Mouse (Mus musculus): ENCODE measurements around the gene Pias4. TPM values are rescaled to one million over a fixed set of nuclear protein-coding genes. Genes with fewer than 3 reads are reported as not detected.

Pias4 gene
- polyA plus RNA-seq, 1 experiment: 25.6 TPM

DNA sequence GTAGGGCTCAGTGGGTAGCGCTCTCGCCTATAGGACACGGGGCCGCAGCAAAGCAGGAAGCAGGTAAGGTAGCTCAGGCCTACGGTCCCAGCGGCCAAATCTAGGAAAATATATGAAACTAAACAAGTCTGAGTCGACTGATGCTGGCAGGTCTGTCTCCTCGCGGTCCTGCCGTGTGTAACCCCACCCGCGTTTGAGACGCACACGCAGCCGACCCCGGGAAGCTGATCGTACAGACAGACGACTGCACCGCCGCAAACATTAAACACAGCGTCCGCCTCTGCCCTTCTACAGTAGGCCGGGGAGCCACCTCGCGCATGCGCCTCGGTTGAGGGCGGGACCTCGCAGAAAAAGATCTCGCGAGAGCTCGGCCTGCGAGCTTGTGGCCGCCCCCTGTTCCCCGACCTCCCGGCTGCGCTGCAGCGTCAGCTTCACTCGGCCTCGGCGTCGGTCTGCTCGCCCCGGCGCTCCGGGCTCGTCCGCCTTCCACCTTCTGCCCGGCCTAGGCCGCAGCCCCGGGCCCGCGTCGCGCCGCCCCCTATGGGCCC is 62.1 kb downstream of the Pias4 start, which contains the start of gene Map2k2:
Map2k2 (plus strand) TSS at position 351 of the 548 bp plus-strand sequence.
- no peak for TF ChIP-seq CTCF (IDR thresholded peaks at IDR 0.05; ENCODE audit: borderline replicate concordance, insufficient read depth, low read length)
- peak; percentile 97 for TF ChIP-seq POLR2A (IDR thresholded peaks at IDR 0.05; ENCODE audit: low read depth, low read length)
- Histone ChIP-seq H3K27ac (ENCODE audit: insufficient read depth, low read length) (peak within 1 kb of the TSS; percentile 85), H3K4me3 (ENCODE audit: insufficient read depth, low read length) (peak within 1 kb of the TSS; percentile 59), H3K4me1 (ENCODE audit: control insufficient read depth, insufficient read depth, low read length) (no peaks in the 10 kb centered on the region)

Other genes with a start within 250 kb of the Pias4 start
- gene Lmnb2, start 249.7 kb downstream of the Pias4 start, polyA plus RNA-seq (2011; ENCODE audit: insufficient read length, low read depth, missing spikeins): 14.1 and 14.7 TPM in 2 replicates
- gene Gadd45b, start 237.8 kb downstream of the Pias4 start, polyA plus RNA-seq (2011; ENCODE audit: insufficient read length, low read depth, missing spikeins): 38.3 and 45.7 TPM in 2 replicates
- 5.3 and 5.4 TPM in 2 replicates for gene Gng7, start 153.0 kb downstream of the Pias4 start, polyA plus RNA-seq (2011; ENCODE audit: insufficient read length, low read depth, missing spikeins)
- gene Diras1, start 142.3 kb downstream of the Pias4 start, polyA plus RNA-seq (2011; ENCODE audit: insufficient read length, low read depth, missing spikeins): not detected in 2 replicates
- 11.9 and 13.1 TPM in 2 replicates for gene Slc39a3, start 130.5 kb downstream of the Pias4 start, polyA plus RNA-seq (2011; ENCODE audit: insufficient read length, low read depth, missing spikeins)
- 85.2 and 90.7 TPM in 2 replicates for gene Sgta, start 107.7 kb downstream of the Pias4 start, polyA plus RNA-seq (2011; ENCODE audit: insufficient read length, low read depth, missing spikeins)
- 30.4 and 33.8 TPM in 2 replicates for gene Thop1, start 97.9 kb downstream of the Pias4 start, polyA plus RNA-seq (2011; ENCODE audit: insufficient read length, low read depth, missing spikeins)
- 0.23 TPM in 1 of 2 replicates, not detected in the other for gene Creb3l3, start 69.0 kb downstream of the Pias4 start, polyA plus RNA-seq (2011; ENCODE audit: insufficient read length, low read depth, missing spikeins)
- 61.3 and 69.6 TPM in 2 replicates for gene Map2k2, start 62.0 kb downstream of the Pias4 start, polyA plus RNA-seq (2011; ENCODE audit: insufficient read length, low read depth, missing spikeins)
- gene Zbtb7a, start 32.7 kb downstream of the Pias4 start, polyA plus RNA-seq (2011; ENCODE audit: insufficient read length, low read depth, missing spikeins): 16.9 and 23.5 TPM in 2 replicates
- 1,643 and 1,827 TPM in 2 replicates for gene Eef2, start 8.7 kb upstream of the Pias4 start, polyA plus RNA-seq (2011; ENCODE audit: insufficient read length, low read depth, missing spikeins)
- 48.4 and 51.2 TPM in 2 replicates for gene Dapk3, start 15.1 kb upstream of the Pias4 start, polyA plus RNA-seq (2011; ENCODE audit: insufficient read length, low read depth, missing spikeins)
- not detected in 2 replicates for gene 4930442H23Rik, start 15.9 kb upstream of the Pias4 start, polyA plus RNA-seq (2011; ENCODE audit: insufficient read length, low read depth, missing spikeins)
- not detected in 2 replicates for gene Nmrk2, start 34.1 kb upstream of the Pias4 start, polyA plus RNA-seq (2011; ENCODE audit: insufficient read length, low read depth, missing spikeins)
- 0.47 and 0.67 TPM in 2 replicates for gene Atcay, start 62.9 kb upstream of the Pias4 start, polyA plus RNA-seq (2011; ENCODE audit: insufficient read length, low read depth, missing spikeins)
- gene Zfr2, start 65.2 kb upstream of the Pias4 start, polyA plus RNA-seq (2011; ENCODE audit: insufficient read length, low read depth, missing spikeins): 3.1 and 4.1 TPM in 2 replicates
- gene Matk, start 85.0 kb upstream of the Pias4 start, polyA plus RNA-seq (2011; ENCODE audit: insufficient read length, low read depth, missing spikeins): 0.90 and 1.2 TPM in 2 replicates
- 52.9 and 53.7 TPM in 2 replicates for gene Mrpl54, start 99.0 kb upstream of the Pias4 start, polyA plus RNA-seq (2011; ENCODE audit: insufficient read length, low read depth, missing spikeins)
- 43.2 and 44.8 TPM in 2 replicates for gene Apba3, start 99.0 kb upstream of the Pias4 start, polyA plus RNA-seq (2011; ENCODE audit: insufficient read length, low read depth, missing spikeins)
- not detected in 2 replicates for gene Tjp3, start 123.7 kb upstream of the Pias4 start, polyA plus RNA-seq (2011; ENCODE audit: insufficient read length, low read depth, missing spikeins)
- gene Pip5k1c, start 125.0 kb upstream of the Pias4 start, polyA plus RNA-seq (2011; ENCODE audit: insufficient read length, low read depth, missing spikeins): 40.1 and 43.0 TPM in 2 replicates
- 20.0 and 20.1 TPM in 2 replicates for gene Cactin, start 153.2 kb upstream of the Pias4 start, polyA plus RNA-seq (2011; ENCODE audit: insufficient read length, low read depth, missing spikeins)
- gene Tbxa2r, start 160.8 kb upstream of the Pias4 start, polyA plus RNA-seq (2011; ENCODE audit: insufficient read length, low read depth, missing spikeins): 5.7 and 7.4 TPM in 2 replicates
- 0.37 and 0.39 TPM in 2 replicates for gene Gipc3, start 175.3 kb upstream of the Pias4 start, polyA plus RNA-seq (2011; ENCODE audit: insufficient read length, low read depth, missing spikeins)
- 75.2 and 81.8 TPM in 2 replicates for gene Hmg20b, start 182.6 kb upstream of the Pias4 start, polyA plus RNA-seq (2011; ENCODE audit: insufficient read length, low read depth, missing spikeins)
- 5.7 and 6.2 TPM in 2 replicates for gene Mfsd12, start 189.6 kb upstream of the Pias4 start, polyA plus RNA-seq (2011; ENCODE audit: insufficient read length, low read depth, missing spikeins)
- 0.61 TPM in 1 of 2 replicates, not detected in the other for gene 4930404N11Rik, start 197.9 kb upstream of the Pias4 start, polyA plus RNA-seq (2011; ENCODE audit: insufficient read length, low read depth, missing spikeins)
- 26.4 and 26.7 TPM in 2 replicates for gene Fzr1, start 210.6 kb upstream of the Pias4 start, polyA plus RNA-seq (2011; ENCODE audit: insufficient read length, low read depth, missing spikeins)
- gene Dohh, start 216.5 kb upstream of the Pias4 start, polyA plus RNA-seq (2011; ENCODE audit: insufficient read length, low read depth, missing spikeins): 37.7 and 50.1 TPM in 2 replicates
- gene Gm48551, start 216.5 kb upstream of the Pias4 start, polyA plus RNA-seq (2011; ENCODE audit: insufficient read length, low read depth, missing spikeins): 1.4 TPM in 1 of 2 replicates, not detected in the other
- gene Gm48552, start 221.1 kb upstream of the Pias4 start, polyA plus RNA-seq (2011; ENCODE audit: insufficient read length, low read depth, missing spikeins): 1.1 TPM in 1 of 2 replicates, not detected in the other
- 0.58 and 2.2 TPM in 2 replicates for gene Smim24, start 225.1 kb upstream of the Pias4 start, polyA plus RNA-seq (2011; ENCODE audit: insufficient read length, low read depth, missing spikeins)

Data from embryonic fibroblast, embryonic 13.5 days (primary cell).